Mouse (Mus musculus) forebrain, embryonic 14.5 days (tissue): ENCODE results near the gene Maff. TPM values are rescaled to one million over a fixed set of nuclear protein-coding genes. Genes with fewer than 3 reads are reported as not detected.

ENCODE experiments used
- ATAC-seq: fragments of 200-750 bp; cut with Nextera tagmentation; 2 replicates; pipeline ENCODE4 v1.8.0; 2017; ENCODE audit warnings: mild to moderate bottlenecking, moderate library complexity
- DNase-seq: peaks from one replicate; pipeline ENCODE4 v3.0.0-alpha.2; 2015; ENCODE audit warnings: low spot score
- H3K27ac ChIP-seq: fragments of 300-500 bp; sonication (generic); 2 replicates; pipeline ENCODE4 v1.5.1; 2014; ENCODE audit warnings: low read depth, mild to moderate bottlenecking, control low read depth, low read length, moderate library complexity
- H3K27me3 ChIP-seq: fragments of 300-500 bp; sonication (generic); replicated peaks from 2 replicates; pipeline ENCODE4 v1.6.1; 2014; ENCODE audit warnings: low read length, control low read depth, mixed read lengths; ENCODE audit not compliant: control insufficient read depth, insufficient read depth
- H3K36me3 ChIP-seq: fragments of 300-500 bp; sonication (generic); 2 replicates; pipeline ENCODE4 v1.6.1; 2014; ENCODE audit warnings: low read length, control low read depth; ENCODE audit not compliant: control insufficient read depth, insufficient read depth
- H3K4me1 ChIP-seq: fragments of 300-500 bp; sonication (generic); 2 replicates; pipeline ENCODE4 v1.6.1; 2014; ENCODE audit warnings: antibody characterized with exemption, low read length, control low read depth; ENCODE audit not compliant: control insufficient read depth, insufficient read depth
- H3K4me2 ChIP-seq: fragments of 300-500 bp; sonication (generic); 2 replicates; pipeline ENCODE4 v1.6.1; 2014; ENCODE audit warnings: mild to moderate bottlenecking, control low read depth, low read length
- H3K4me3 ChIP-seq: fragments of 300-500 bp; sonication (generic); 2 replicates; pipeline ENCODE4 v1.5.1; 2014; ENCODE audit warnings: low read depth, low read length, control low read depth
- H3K9ac ChIP-seq: fragments of 300-500 bp; sonication (generic); 2 replicates; pipeline ENCODE4 v1.6.1; 2014; ENCODE audit warnings: mild to moderate bottlenecking, low read length, control low read depth, moderate library complexity
- H3K9me3 ChIP-seq: fragments of 300-500 bp; sonication (generic); replicated peaks from 2 replicates; pipeline ENCODE4 v1.6.1; 2016; ENCODE audit warnings: low read length, control low read depth, mixed read lengths; ENCODE audit not compliant: control insufficient read depth
- WGBS: fragments of 180-500 bp; shearing (Covaris S2); extraction: QIAGEN DNeasy Blood & Tissue Kit; methylation state at CpG from one replicate; pipeline ENCODE4 v1.1.7; 2014; 5-methylcytosine and 5-hydroxymethylcytosine counted together
- polyA plus RNA-seq: library from polyadenylated mRNA; unstranded; fragments of >200 nt; fragmentation: Nextera tagmentation; extraction: Ambion mirVana; gene quantifications from 2 replicates; pipeline ENCODE4 v1.2.1, GENCODE M21; 2014

Gene Maff
- polyA plus RNA-seq, 1 experiment from 2014 or later: 1.6 TPM

GRCm38 (mm10) chr15:79364120-79364519 is 17.7 kb downstream of the Maff start:
- ATAC-seq (no peak), DNase-seq (no peak)
- no peak overlapping the region for H3K4me2 ChIP-seq
- 72% methylated on average over 6 of the region's 6 CpGs for WGBS
- no peak overlapping the region for H3K4me3 ChIP-seq
- no peaks in the 10 kb centered on the region for H3K4me1 ChIP-seq
- H3K27ac ChIP-seq: no peak overlapping the region
- no peak overlapping the region for H3K9ac ChIP-seq
- H3K36me3 ChIP-seq: peaks cover 69% of the 10 kb centered on the region
- H3K9me3 ChIP-seq: no peaks in the 10 kb centered on the region
- no peaks in the 10 kb centered on the region for H3K27me3 ChIP-seq

- Histone ChIP-seq H3K9ac (no peak overlapping the region), H3K36me3 (peaks cover 75% of the 10 kb centered on the region), H3K27ac (no peak overlapping the region), H3K4me2 (no peak overlapping the region), H3K9me3 (no peaks in the 10 kb centered on the region), H3K4me1 (no peaks in the 10 kb centered on the region), H3K4me3 (no peak overlapping the region), H3K27me3 (no peaks in the 10 kb centered on the region)
- 97% methylated on average over 12 of the region's 12 CpGs for WGBS
- DNase-seq (no peak), ATAC-seq (no peak)
These were observed 18.6 kb downstream of the Maff start for GRCm38 (mm10) chr15:79365068-79365467.

GRCm38 (mm10) chr15:79366402-79366801 is 20.0 kb downstream of the Maff start:
- 91% methylated on average over 5 of the region's 5 CpGs for WGBS
- Histone ChIP-seq H3K9me3 (no peaks in the 10 kb centered on the region), H3K27me3 (no peaks in the 10 kb centered on the region), H3K4me3 (no peak overlapping the region), H3K27ac (no peak overlapping the region), H3K36me3 (peaks cover 70% of the 10 kb centered on the region), H3K4me2 (no peak overlapping the region), H3K4me1 (no peaks in the 10 kb centered on the region), H3K9ac (no peak overlapping the region)
- no peak for ATAC-seq
- no peak for DNase-seq

- DNase-seq (no peak), ATAC-seq (no peak)
- peaks cover 66% of the 10 kb centered on the region for H3K36me3 ChIP-seq
- H3K9ac ChIP-seq: no peak overlapping the region
- no peak overlapping the region for H3K4me3 ChIP-seq
- WGBS: 75% methylated on average over 14 of the region's 14 CpGs
- H3K4me2 ChIP-seq: no peak overlapping the region
- no peak overlapping the region for H3K27ac ChIP-seq
- H3K27me3 ChIP-seq: no peaks in the 10 kb centered on the region
- H3K4me1 ChIP-seq: no peaks in the 10 kb centered on the region
- no peaks in the 10 kb centered on the region for H3K9me3 ChIP-seq
These were observed 21.9 kb downstream of the Maff start for GRCm38 (mm10) chr15:79368313-79368811.

- Histone ChIP-seq H3K27ac (no peak overlapping the region), H3K27me3 (no peaks in the 10 kb centered on the region), H3K9me3 (no peaks in the 10 kb centered on the region), H3K36me3 (peaks cover 68% of the 10 kb centered on the region), H3K4me3 (no peak overlapping the region), H3K4me1 (no peaks in the 10 kb centered on the region), H3K9ac (no peak overlapping the region), H3K4me2 (no peak overlapping the region)
- 94% methylated on average over 8 of the region's 8 CpGs for WGBS
- DNase-seq (no peak), ATAC-seq (no peak)
These were observed 22.5 kb downstream of the Maff start for GRCm38 (mm10) chr15:79368861-79369440.

GRCm38 (mm10) chr15:79369452-79370280 is 23.2 kb downstream of the Maff start:
- WGBS: 81% methylated on average over 15 of the region's 15 CpGs
- H3K36me3 ChIP-seq: peaks cover 68% of the 10 kb centered on the region

GRCm38 (mm10) chr15:79370281-79370843 is 23.9 kb downstream of the Maff start:
- 88% methylated on average over 7 of the region's 7 CpGs for WGBS
- no peak overlapping the region for H3K27ac ChIP-seq
- H3K9ac ChIP-seq: no peak overlapping the region
- no peak overlapping the region for H3K4me2 ChIP-seq
- no peaks in the 10 kb centered on the region for H3K4me1 ChIP-seq
- no peaks in the 10 kb centered on the region for H3K9me3 ChIP-seq
- ATAC-seq (no peak), DNase-seq (no peak)
- H3K27me3 ChIP-seq: no peaks in the 10 kb centered on the region
- H3K36me3 ChIP-seq: peaks cover 63% of the 10 kb centered on the region
- H3K4me3 ChIP-seq: no peak overlapping the region

More at GRCm38 (mm10) chr15:79369452-79370280, 23.2 kb downstream of the Maff start:
- H3K27me3 ChIP-seq: no peaks in the 10 kb centered on the region
- no peaks in the 10 kb centered on the region for H3K4me1 ChIP-seq
- DNase-seq (no peak), ATAC-seq (no peak)
- H3K4me2 ChIP-seq: no peak overlapping the region
- H3K9ac ChIP-seq: no peak overlapping the region
- no peak overlapping the region for H3K27ac ChIP-seq
- H3K4me3 ChIP-seq: no peak overlapping the region
- no peaks in the 10 kb centered on the region for H3K9me3 ChIP-seq

- H3K4me2 ChIP-seq: no peak overlapping the region
- no peak overlapping the region for H3K27ac ChIP-seq
- no peaks in the 10 kb centered on the region for H3K9me3 ChIP-seq
- no peak for DNase-seq
- no peak for ATAC-seq
- WGBS: 58% methylated on average over 3 of the region's 3 CpGs
- peaks cover 57% of the 10 kb centered on the region for H3K36me3 ChIP-seq
- no peak overlapping the region for H3K4me3 ChIP-seq
- H3K9ac ChIP-seq: no peak overlapping the region
- no peaks in the 10 kb centered on the region for H3K27me3 ChIP-seq
- H3K4me1 ChIP-seq: no peaks in the 10 kb centered on the region
These were observed 28.3 kb downstream of the Maff start for GRCm38 (mm10) chr15:79374760-79375159.

GRCm38 (mm10) chr15:79377681-79378080 is 31.3 kb downstream of the Maff start:
- no peaks in the 10 kb centered on the region for H3K9me3 ChIP-seq
- H3K4me2 ChIP-seq: no peak overlapping the region
- no peak overlapping the region for H3K27ac ChIP-seq
- H3K36me3 ChIP-seq: peaks cover 47% of the 10 kb centered on the region
- no peak overlapping the region for H3K4me3 ChIP-seq
- no peak overlapping the region for H3K9ac ChIP-seq
- 0 out of 2 replicates have a peak, but pooled peaks cover 7% of the 10 kb centered on the region for H3K4me1 ChIP-seq
- ATAC-seq (no peak), DNase-seq (no peak)
- no peaks in the 10 kb centered on the region for H3K27me3 ChIP-seq
- 82% methylated on average over 6 of the region's 6 CpGs for WGBS
